In genomic region chr17:66232891-66233421, GRCm38 (mm10) we compare ENCODE assay signal across 9 mouse cellular contexts.
A peak's percentile ranks its signal among the peaks of the same experiment; 100 is the strongest.
DNase-seq lines count a peak whose midpoint lies in the region; ATAC-seq and TF ChIP-seq lines count a peak whose summit lies in the region.
"Had no signal": no experiment of that assay in that cellular context is flagged by ENCODE, and none has a peak within 500 bp of the region (broad histone marks: within the 10 kb centered on the region; RNA-seq: fewer than 3 reads in every experiment).

No protein-coding gene starts in this region.

- H3K27ac ChIP-seq in hindbrain, embryonic 15.5 days (replicated peaks), result no peak overlapping the region; the same call in 1 of the 2 replicates
- no peak overlapping the region for H3K27ac ChIP-seq in hindbrain, embryonic 12.5 days
- H3K27ac ChIP-seq in CH12.LX (ENCODE audit: insufficient read depth, low read depth), result no peak overlapping the region
- H3K27ac ChIP-seq in heart, embryonic 16.5 days (ENCODE audit: low read length), result no peak overlapping the region

- H3K4me2 ChIP-seq in hindbrain, embryonic 15.5 days, result peak overlapping the region; percentile 1; the same call in 1 of the 2 replicates
- H3K4me2 ChIP-seq in hindbrain, embryonic 12.5 days (replicated peaks), result no peak overlapping the region
- 0 out of 2 replicates have a peak overlapping the region, but pooled peaks have one; percentile 29 for H3K4me2 ChIP-seq in CH12.LX (ENCODE audit: insufficient read depth, low read depth, poor library complexity, severe bottlenecking)
- H3K4me2 ChIP-seq in heart, embryonic 16.5 days (ENCODE audit: low read depth, low read length), result peak overlapping the region; percentile 63

- dilution Hi-C loops in CH12.LX (cut with MboI; ENCODE audit: extremely low pct_ligation_motif_present, extremely low pct_unique_long_range_greater_than_20kb, low sequenced_read_pairs), result no loop called here

- no peak overlapping the region for H3K9ac ChIP-seq in hindbrain, embryonic 15.5 days
- no peak overlapping the region for H3K9ac ChIP-seq in hindbrain, embryonic 12.5 days
- H3K9ac ChIP-seq in CH12.LX (ENCODE audit: insufficient read depth, low read depth), result no peak overlapping the region
- no peak overlapping the region for H3K9ac ChIP-seq in heart, embryonic 16.5 days (ENCODE audit: low read length)

- DNase-seq in CH12.LX (ENCODE audit: extremely low read depth), result no peak
- DNase-seq in adrenal gland, postnatal 14 days, result no peak
- no peak for DNase-seq in retina, embryonic 14.5 days (ENCODE audit: low spot score)
- DNase-seq: gastrocnemius, postnatal 10 days had no signal

- H3K4me1 ChIP-seq in hindbrain, embryonic 15.5 days (replicated peaks), result peaks cover 9% of the 10 kb centered on the region
- H3K4me1 ChIP-seq in hindbrain, embryonic 12.5 days, result 0 out of 2 replicates have a peak, but pooled peaks cover 10% of the 10 kb centered on the region
- no peaks in the 10 kb centered on the region for H3K4me1 ChIP-seq in CH12.LX (ENCODE audit: control insufficient read depth in 1 of 2, insufficient read depth in 2 of 2)
- peaks cover 5% of the 10 kb centered on the region; the same call in 1 of the 2 replicates for H3K4me1 ChIP-seq in heart, embryonic 16.5 days (ENCODE audit: control insufficient read depth, insufficient read depth, low read length)

- 51% methylated on average over 18 of the region's 18 CpGs for WGBS in hindbrain, embryonic 15.5 days
- 50% methylated on average over 18 of the region's 18 CpGs for WGBS in hindbrain, embryonic 12.5 days
- 47% methylated on average over 18 of the region's 18 CpGs for WGBS in heart, embryonic 16.5 days

- no peak for TF ChIP-seq RAD21 in CH12.LX (IDR thresholded peaks at IDR 0.05; ENCODE audit: low read depth, low read length)

- H3K36me3 ChIP-seq in hindbrain, embryonic 15.5 days, result no peaks in the 10 kb centered on the region
- H3K36me3 ChIP-seq in hindbrain, embryonic 12.5 days, result no peaks in the 10 kb centered on the region
- no peaks in the 10 kb centered on the region for H3K36me3 ChIP-seq in CH12.LX (replicated peaks in 1 of 2; ENCODE audit: control insufficient read depth in 1 of 2, insufficient read depth in 1 of 2, low read length in 1 of 2)
- H3K36me3 ChIP-seq in heart, embryonic 16.5 days (ENCODE audit: control insufficient read depth, insufficient read depth), result no peaks in the 10 kb centered on the region

- no peaks in the 10 kb centered on the region for H3K9me3 ChIP-seq in hindbrain, embryonic 15.5 days
- no peaks in the 10 kb centered on the region for H3K9me3 ChIP-seq in hindbrain, embryonic 12.5 days (replicated peaks)
- no peaks in the 10 kb centered on the region for H3K9me3 ChIP-seq in CH12.LX (replicated peaks; ENCODE audit: low read length)
- H3K9me3 ChIP-seq in heart, embryonic 16.5 days (replicated peaks; ENCODE audit: control insufficient read depth, low read length), result no peaks in the 10 kb centered on the region

- no peak for TF ChIP-seq CTCF in CH12.LX (conservative IDR thresholded peaks at IDR 0.05 in 1 of 2, IDR thresholded peaks at IDR 0.05 in 1 of 2; ENCODE audit: low read depth in 2 of 2, low read length in 2 of 2)

- H3K4me3 ChIP-seq in hindbrain, embryonic 15.5 days, result no peak overlapping the region
- no peak overlapping the region for H3K4me3 ChIP-seq in hindbrain, embryonic 12.5 days
- H3K4me3 ChIP-seq in CH12.LX (replicated peaks in 1 of 3; ENCODE audit: low read depth in 2 of 3, low read length in 2 of 3, poor library complexity in 1 of 3), result no peak overlapping the region
- peak overlapping the region; percentile 33 for H3K4me3 ChIP-seq in heart, embryonic 16.5 days (ENCODE audit: low read length)

- no peak for TF ChIP-seq EP300 in CH12.LX (IDR thresholded peaks at IDR 0.05; ENCODE audit: low read length)

- in situ Hi-C loops in CH12.LX (cut with MboI; ENCODE audit: low pct_ligation_motif_present, low pct_unique_long_range_greater_than_20kb, low sequenced_read_pairs), result no loop called here

- no peaks in the 10 kb centered on the region; the same call in 1 of the 2 replicates for H3K27me3 ChIP-seq in hindbrain, embryonic 15.5 days
- no peaks in the 10 kb centered on the region for H3K27me3 ChIP-seq in hindbrain, embryonic 12.5 days
- peaks cover 12% of the 10 kb centered on the region for H3K27me3 ChIP-seq in CH12.LX (replicated peaks)
- peaks cover 6% of the 10 kb centered on the region; the same call in 1 of the 2 replicates for H3K27me3 ChIP-seq in heart, embryonic 16.5 days (ENCODE audit: control insufficient read depth, insufficient read depth, low read length)

- ATAC-seq in hindbrain, embryonic 15.5 days (ENCODE audit: low FRiP score, low read depth), result peak; percentile 40; the same call in 1 of the 2 replicates
- ATAC-seq in hindbrain, embryonic 12.5 days (ENCODE audit: low FRiP score), result no peak
- ATAC-seq in cerebellum, adult (ENCODE audit: insufficient number of reproducible peaks, low FRiP score, low TSS enrichment), result peak; percentile 75; the same call in 1 of the 2 replicates
- no peak for ATAC-seq in heart, embryonic 16.5 days (replicated peaks; ENCODE audit: extremely low read depth, insufficient read depth, low FRiP score)
- no peak for ATAC-seq in erythroid progenitor cell, adult 5-6 weeks (replicated peaks; ENCODE audit: low FRiP score, poor library complexity, severe bottlenecking)

- H3K79me2 ChIP-seq in CH12.LX (replicated peaks; ENCODE audit: control insufficient read depth, extremely low read depth, insufficient read depth, poor library complexity, severe bottlenecking), result no peaks in the 10 kb centered on the region

- no peak for TF ChIP-seq POLR2A in CH12.LX (IDR thresholded peaks at IDR 0.05; ENCODE audit: low read depth, low read length)

TF ChIP-seq in CH12.LX, 34 proteins besides CTCF, POLR2A, EP300 and RAD21:
- TF ChIP-seq MAX (IDR thresholded peaks at IDR 0.05; ENCODE audit: low read length), result no peak
- no peak for TF ChIP-seq BHLHE40 (IDR thresholded peaks at IDR 0.05; ENCODE audit: low read depth, low read length)
- TF ChIP-seq USF2 (conservative IDR thresholded peaks at IDR 0.05; ENCODE audit: low read depth, low read length), result no peak
- TF ChIP-seq MYC (IDR thresholded peaks at IDR 0.05; ENCODE audit: low read depth, low read length), result no peak
- TF ChIP-seq USF1 (IDR thresholded peaks at IDR 0.05; ENCODE audit: low read depth, low read length), result no peak

Comparison
In these comparisons a context has a peak if more than half of its experiments do, and no peak if none do; other contexts are left out.
1. ATAC-seq: peak in hindbrain, embryonic 15.5 days (single experiment) and cerebellum, adult (single experiment); none in hindbrain, embryonic 12.5 days (single experiment), heart, embryonic 16.5 days (single experiment) and erythroid progenitor cell, adult 5-6 weeks (single experiment).